Mouse (Mus musculus) CH12.LX (cell line): ENCODE results near the gene Celsr3. TPM values are rescaled to one million over a fixed set of nuclear protein-coding genes. Genes with fewer than 3 reads are reported as not detected.

Experiments used
- DNase-seq: peaks from one replicate; pipeline ENCODE4 v3.0.0-alpha.2; 2013; ENCODE audit errors: extremely low read depth
- H3K27ac ChIP-seq: 2 replicates; pipeline ENCODE4 v1.5.1; 2012; ENCODE audit warnings: low read depth, mild to moderate bottlenecking, control low read depth, moderate library complexity; ENCODE audit not compliant: insufficient read depth
- H3K27me3 ChIP-seq: replicated peaks from 2 replicates; pipeline ENCODE3; 2012; ENCODE audit warnings: inconsistent platforms
- H3K36me3 ChIP-seq, 2 experiments: replicated peaks in 1 of 2; 2 replicates each; pipeline versions ENCODE3 to v1.6.1; 2012; ENCODE audit warnings: inconsistent platforms in 1 of 2, low read length in 1 of 2, mild to moderate bottlenecking in 1 of 2, mixed read lengths in 1 of 2, moderate library complexity in 1 of 2; ENCODE audit not compliant: control insufficient read depth in 1 of 2, insufficient read depth in 1 of 2
- H3K4me1 ChIP-seq, 2 experiments: 2 replicates each; pipeline ENCODE4 v1.6.1; 2012; ENCODE audit warnings: inconsistent platforms in 1 of 2, moderate library complexity in 1 of 2; ENCODE audit not compliant: insufficient read depth in 2 of 2, control insufficient read depth in 1 of 2
- H3K4me2 ChIP-seq: 2 replicates; pipeline ENCODE4 v1.6.1; 2012; ENCODE audit warnings: low read depth, mild to moderate bottlenecking, control low read depth; ENCODE audit not compliant: poor library complexity, insufficient read depth, severe bottlenecking
- H3K4me3 ChIP-seq, 3 experiments: fragments of 150-350 bp in 1 of 3; sonication (generic) in 1 of 3; replicated peaks in 1 of 3; 2 replicates each; pipeline versions ENCODE3 to v1.5.1; 2011 to 2012; ENCODE audit warnings: low read depth in 2 of 3, low read length in 2 of 3, mild to moderate bottlenecking in 2 of 3, moderate library complexity in 2 of 3, control low read depth in 1 of 3, improper control_type of control experiment in 1 of 3, inconsistent platforms in 1 of 3, mixed read lengths in 1 of 3; ENCODE audit not compliant: poor library complexity in 1 of 3
- H3K79me2 ChIP-seq: replicated peaks from 2 replicates; pipeline ENCODE4 v1.6.1; 2012; ENCODE audit warnings: mild to moderate bottlenecking, moderate library complexity; ENCODE audit not compliant: control insufficient read depth, poor library complexity, insufficient read depth, severe bottlenecking; ENCODE audit errors: extremely low read depth
- H3K9ac ChIP-seq: 2 replicates; pipeline ENCODE4 v1.6.1; 2012; ENCODE audit warnings: low read depth, mild to moderate bottlenecking, control low read depth, moderate library complexity; ENCODE audit not compliant: insufficient read depth
- H3K9me3 ChIP-seq: replicated peaks from 2 replicates; pipeline ENCODE3; 2012; ENCODE audit warnings: low read length, inconsistent platforms, mixed read lengths
- CHD2 ChIP-seq: IDR thresholded peaks from 2 replicates; pipeline ENCODE4 v1.6.1; 2011; ENCODE audit warnings: low read length, improper control_type of control experiment
- CTCF ChIP-seq, 2 experiments: IDR thresholded peaks in 1 of 2; conservative IDR thresholded peaks in 1 of 2; 2 replicates each; pipeline ENCODE4 v1.5.1; 2011 to 2012; ENCODE audit warnings: low read depth in 2 of 2, low read length in 2 of 2, improper control_type of control experiment in 1 of 2, inconsistent platforms in 1 of 2, mild to moderate bottlenecking in 1 of 2, moderate library complexity in 1 of 2
- EP300 ChIP-seq: IDR thresholded peaks from 2 replicates; pipeline ENCODE4 v1.6.1; 2011; ENCODE audit warnings: low read length, improper control_type of control experiment
- JUN ChIP-seq: IDR thresholded peaks from 2 replicates; pipeline ENCODE4 v1.6.1; 2011; ENCODE audit warnings: low read depth, mild to moderate bottlenecking, low read length, improper control_type of control experiment, moderate library complexity; ENCODE audit not compliant: insufficient read depth
- JUND ChIP-seq: conservative IDR thresholded peaks from 2 replicates; pipeline ENCODE4 v1.6.1; 2011; ENCODE audit warnings: low read depth, low read length, improper control_type of control experiment
- MAFK ChIP-seq: IDR thresholded peaks from 2 replicates; pipeline ENCODE4 v1.6.1; 2011; ENCODE audit warnings: low read length, improper control_type of control experiment; ENCODE audit not compliant: insufficient replicate concordance
- MAZ ChIP-seq: IDR thresholded peaks from 2 replicates; pipeline ENCODE4 v1.6.1; 2012; ENCODE audit warnings: low read depth, mild to moderate bottlenecking, inconsistent platforms, low read length, improper control_type of control experiment, moderate library complexity
- MXI1 ChIP-seq: IDR thresholded peaks from 2 replicates; pipeline ENCODE4 v1.6.1; 2011; ENCODE audit warnings: mild to moderate bottlenecking, low read depth, low read length, improper control_type of control experiment
- NELFE ChIP-seq: IDR thresholded peaks from 2 replicates; pipeline ENCODE4 v1.6.1; 2011; ENCODE audit warnings: low read depth, low read length, improper control_type of control experiment
- PAX5 ChIP-seq: IDR thresholded peaks from 2 replicates; pipeline ENCODE4 v1.6.1; 2012; ENCODE audit warnings: low read length, inconsistent platforms, mixed read lengths
- RAD21 ChIP-seq: IDR thresholded peaks from 2 replicates; pipeline ENCODE4 v1.6.1; 2011; ENCODE audit warnings: low read depth, mild to moderate bottlenecking, low read length, improper control_type of control experiment, moderate library complexity
- SMC3 ChIP-seq: IDR thresholded peaks from 2 replicates; pipeline ENCODE4 v1.6.1; 2011; ENCODE audit warnings: low read depth, low read length, improper control_type of control experiment
- TBP ChIP-seq: conservative IDR thresholded peaks from 2 replicates; pipeline ENCODE4 v1.6.1; 2011; ENCODE audit warnings: low read depth, low read length, improper control_type of control experiment
- TCF12 ChIP-seq: IDR thresholded peaks from 2 replicates; pipeline ENCODE4 v1.6.1; 2014; ENCODE audit warnings: low read depth, mild to moderate bottlenecking, inconsistent platforms, low read length, improper control_type of control experiment
- USF2 ChIP-seq: conservative IDR thresholded peaks from 2 replicates; pipeline ENCODE4 v1.6.1; 2011; ENCODE audit warnings: low read depth, low read length, improper control_type of control experiment
- ZC3H11A ChIP-seq: IDR thresholded peaks from 2 replicates; pipeline ENCODE4 v1.6.1; 2012; ENCODE audit warnings: low read depth, mild to moderate bottlenecking, inconsistent platforms, low read length, improper control_type of control experiment
- ZMIZ1 ChIP-seq: IDR thresholded peaks from 2 replicates; pipeline ENCODE4 v1.6.1; 2012; ENCODE audit warnings: low read depth, mild to moderate bottlenecking, inconsistent platforms, low read length, improper control_type of control experiment
- dilution Hi-C: fragments of 300-500 bp; cut with MboI; formaldehyde crosslinking; loops from 2 replicates; pipeline ENCODE4 v1.14.3; 2020; ENCODE audit warnings: low sequenced_read_pairs; ENCODE audit not compliant: extremely low pct_unique_long_range_greater_than_20kb, extremely low pct_ligation_motif_present
- in situ Hi-C: fragments of 300-500 bp; cut with MboI; formaldehyde crosslinking; loops from 3 replicates; pipeline ENCODE4 v1.14.3; 2019; ENCODE audit warnings: low sequenced_read_pairs, low pct_ligation_motif_present, low pct_unique_long_range_greater_than_20kb, mixed read lengths
- polyA plus RNA-seq: library from polyadenylated mRNA; unstranded; fragments of >175 nt; gene quantifications from 2 replicates; pipeline ENCODE4 v1.2.1, GENCODE M21; 2012; ENCODE audit warnings: low read depth; ENCODE audit not compliant: insufficient read length
- total RNA-seq, 2 experiments: library from RNA; depleted of rRNA; stranded (reverse); fragments of 300-350 nt in 1 of 2; fragments of >200 nt in 1 of 2; gene quantifications; 2 replicates each; pipeline ENCODE4 v1.2.3; 2012 to 2014

Gene Celsr3
- total and polyA plus RNA-seq, 3 experiments = 0.04 TPM; not detected in 2

DNA sequence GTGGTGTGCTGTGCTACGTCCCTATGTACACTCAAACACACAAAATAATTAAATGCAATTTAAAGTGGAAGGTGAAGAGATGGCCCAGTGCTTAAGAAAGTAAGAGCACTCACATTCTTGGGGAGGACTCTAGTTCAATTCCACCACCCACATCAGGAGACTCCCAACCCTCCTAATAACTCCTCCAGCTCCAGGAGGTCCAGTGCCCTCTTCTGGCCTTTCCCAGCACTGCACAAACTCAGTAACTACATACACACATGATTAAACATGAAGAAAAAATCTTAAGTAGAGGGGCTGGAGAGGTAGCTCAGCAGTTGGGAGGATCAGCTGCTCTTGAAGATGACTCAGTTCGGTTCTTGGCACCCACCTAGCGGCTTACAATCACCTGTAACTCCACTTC, 6.6 kb upstream of the Celsr3 start:
- no peak overlapping the region for H3K9ac ChIP-seq
- H3K4me3 ChIP-seq = no peak overlapping the region
- TF ChIP-seq EP300 (no peak), ZMIZ1 (no peak), MXI1 (no peak), TCF12 (no peak), ZC3H11A (no peak), SMC3 (peak; percentile 77), RAD21 (peak; percentile 54), CTCF (conservative IDR thresholded peaks at IDR 0.05 in 1 of 2, IDR thresholded peaks at IDR 0.05 in 1 of 2; ENCODE audit: low read depth in 2 of 2, low read length in 2 of 2) (peak; percentile 47 to 73), MAZ (no peak), JUND (no peak)
- peaks cover 20 to 51% of the 10 kb centered on the region in 2 experiments for H3K36me3 ChIP-seq
- in situ Hi-C loops = no loop called here
- DNase-seq = peak; percentile 51
- no peaks in the 10 kb centered on the region for H3K4me1 ChIP-seq
- no peaks in the 10 kb centered on the region for H3K27me3 ChIP-seq
- dilution Hi-C loops = no loop called here
- H3K4me2 ChIP-seq = no peak overlapping the region
- H3K79me2 ChIP-seq = no peaks in the 10 kb centered on the region
- H3K27ac ChIP-seq = no peak overlapping the region
- H3K9me3 ChIP-seq = no peaks in the 10 kb centered on the region

DNA sequence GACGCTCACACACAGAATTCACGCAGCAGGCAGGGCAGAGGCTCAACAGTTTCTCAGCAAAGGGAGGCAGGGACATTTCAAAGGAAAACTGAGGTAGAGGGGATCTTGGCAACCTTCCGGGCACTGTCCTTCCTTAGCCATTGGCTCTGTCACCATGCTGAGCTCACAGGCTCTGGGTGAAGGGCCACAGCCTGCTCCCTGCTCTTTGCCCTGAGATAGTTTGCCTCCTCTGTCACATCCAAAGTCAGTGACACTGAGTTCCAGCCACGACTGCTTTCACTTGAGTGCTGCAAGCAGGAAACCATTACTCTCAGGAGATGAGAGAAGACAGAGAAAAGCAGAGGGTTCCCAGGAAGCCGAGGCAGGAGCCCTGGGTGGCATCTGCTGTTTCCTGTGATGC, 6.0 kb upstream of the Celsr3 start:
- no peaks in the 10 kb centered on the region for H3K79me2 ChIP-seq
- no peak overlapping the region for H3K4me2 ChIP-seq
- no peaks in the 10 kb centered on the region for H3K9me3 ChIP-seq
- TF ChIP-seq JUN = no peak
- DNase-seq = no peak
- dilution Hi-C loops (no loop called here), in situ Hi-C loops (no loop called here)
- no peaks in the 10 kb centered on the region for H3K27me3 ChIP-seq
- H3K36me3 ChIP-seq = peaks cover 15 to 45% of the 10 kb centered on the region in 2 experiments
- H3K4me3 ChIP-seq = no peak overlapping the region
- H3K9ac ChIP-seq = no peak overlapping the region
- H3K27ac ChIP-seq = no peak overlapping the region
- H3K4me1 ChIP-seq = no peaks in the 10 kb centered on the region

DNA sequence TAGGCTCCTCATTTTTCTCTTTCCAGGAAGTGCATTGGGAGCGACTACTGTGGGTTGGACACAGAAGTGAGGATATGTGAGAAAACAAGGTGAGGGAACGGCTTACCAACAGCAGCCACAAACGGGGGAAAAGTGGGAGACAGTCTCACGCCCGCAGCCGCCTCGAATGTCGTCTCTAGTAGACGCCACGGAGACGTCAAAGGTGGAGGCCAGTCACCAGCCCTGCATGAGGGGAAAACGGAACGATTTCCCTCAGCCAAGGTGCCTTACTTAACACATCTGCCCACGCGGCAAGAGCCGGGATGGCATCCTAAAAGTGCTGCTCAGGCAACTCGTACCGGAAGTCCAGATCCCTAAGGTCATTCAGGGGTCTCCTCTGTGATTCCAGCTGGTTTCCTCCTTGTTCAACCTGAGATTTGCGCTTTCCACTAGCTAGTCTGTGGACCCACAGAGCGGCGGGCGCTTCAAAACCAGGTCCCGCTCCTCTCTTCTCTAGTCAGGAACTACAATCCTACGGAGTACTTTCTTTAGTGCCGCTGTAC, 1.9 kb upstream of the Celsr3 start:
- peaks cover 1% of the 10 kb centered on the region for H3K27me3 ChIP-seq
- no peak overlapping the region for H3K9ac ChIP-seq
- no peaks in the 10 kb centered on the region for H3K79me2 ChIP-seq
- no peak overlapping the region for H3K4me3 ChIP-seq
- H3K4me2 ChIP-seq = no peak overlapping the region
- H3K9me3 ChIP-seq = peaks cover 21% of the 10 kb centered on the region
- TF ChIP-seq TBP (no peak), PAX5 (no peak), CHD2 (no peak), MXI1 (no peak), USF2 (no peak), TCF12 (no peak), NELFE (no peak), MAFK (no peak), EP300 (no peak), ZC3H11A (no peak)
- H3K4me1 ChIP-seq = no peaks in the 10 kb centered on the region
- dilution Hi-C loops (no loop called here), in situ Hi-C loops (no loop called here)
- no peak overlapping the region for H3K27ac ChIP-seq
- H3K36me3 ChIP-seq = peaks cover 0 to 6% of the 10 kb centered on the region in 2 experiments
- no peak for DNase-seq
